Mouse (Mus musculus): ENCODE data around the gene Prr3.
"Not testable (repeated sequence)": the region's sequence is repeated elsewhere in the genome, so short reads cannot be mapped to it uniquely, and the experiment has no call there.

Gene Prr3

GRCm38 (mm10) chr17:35935763-35936162 lies 44.3 kb downstream of the Prr3 start:
- DNase-seq = not testable (repeated sequence)

- no peak for DNase-seq
These were observed 47.4 kb downstream of the Prr3 start for GRCm38 (mm10) chr17:35932608-35933007.

- DNase-seq = no peak
These were observed 49.4 kb downstream of the Prr3 start for GRCm38 (mm10) chr17:35930627-35931026.

GRCm38 (mm10) chr17:35929534-35929933 lies 50.5 kb downstream of the Prr3 start:
- DNase-seq = no peak

GRCm38 (mm10) chr17:35927471-35927870 lies 52.6 kb downstream of the Prr3 start:
- no peak for DNase-seq

- DNase-seq = no peak
These were observed 56.8 kb downstream of the Prr3 start for GRCm38 (mm10) chr17:35923281-35923680.

- no peak for DNase-seq
These were observed 57.5 kb downstream of the Prr3 start for GRCm38 (mm10) chr17:35922566-35922965.

Data from right cerebral cortex, postnatal 14 days (tissue).